In the genomic region with DNA sequence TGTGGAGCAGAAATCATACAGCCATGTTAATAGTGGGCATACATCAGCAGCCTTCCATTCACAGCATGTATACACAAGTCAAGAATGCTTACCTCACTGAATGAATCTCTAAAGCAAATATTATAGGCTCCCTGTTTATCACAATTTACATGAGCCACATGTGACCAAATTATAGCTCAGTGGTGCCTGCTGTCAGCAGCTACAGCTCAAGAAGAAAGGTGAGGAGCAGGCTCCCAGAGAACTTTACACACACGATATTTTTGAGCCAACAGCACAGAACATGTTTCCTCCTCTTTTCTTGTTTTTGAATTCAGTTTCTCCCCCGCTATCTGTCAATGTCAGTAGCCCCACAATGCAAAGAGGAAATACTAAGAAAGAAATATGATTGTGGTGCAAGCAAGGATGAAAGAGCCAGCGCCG, we compare ENCODE assay signal across 22 mouse cellular contexts.
DNase-seq lines count a peak whose midpoint lies in the region; ATAC-seq and TF ChIP-seq lines count a peak whose summit lies in the region.
"Had no signal": no experiment of that assay in that cellular context is flagged by ENCODE, and none has a peak within 500 bp of the region (broad histone marks: within the 10 kb centered on the region; RNA-seq: fewer than 3 reads in every experiment).

No protein-coding gene starts in this region.

- no peak for TF ChIP-seq EP300 in stomach, postnatal 0 days (optimal IDR thresholded peaks at IDR 0.05)

- WGBS in intestine, embryonic 14.5 days, result 51% methylated on average over 4 of the region's 4 CpGs
- WGBS in intestine, embryonic 15.5 days, result 54% methylated on average over 4 of the region's 4 CpGs
- WGBS in midbrain, embryonic 11.5 days, result 76% methylated on average over 4 of the region's 4 CpGs
- WGBS in midbrain, embryonic 10.5 days, result 77% methylated on average over 4 of the region's 4 CpGs
- 27% methylated on average over 4 of the region's 4 CpGs for WGBS in embryonic facial prominence, embryonic 14.5 days
- WGBS in stomach, postnatal 0 days, result 35% methylated on average over 4 of the region's 4 CpGs
- WGBS in forebrain, embryonic 13.5 days, result 66% methylated on average over 4 of the region's 4 CpGs

- peak; percentile 28 for DNase-seq in intestine, embryonic 14.5 days (ENCODE audit: low spot score)
- peak; percentile 60 for DNase-seq in midbrain, embryonic 11.5 days (ENCODE audit: low spot score, missing footprints)
- no peak for DNase-seq in midbrain, embryonic 10.5 days (ENCODE audit: low spot score)
- DNase-seq in embryonic facial prominence, embryonic 14.5 days (ENCODE audit: low spot score), result no peak
- no peak for DNase-seq in stomach, postnatal 0 days (ENCODE audit: low spot score)
- no peak for DNase-seq in gastrocnemius, postnatal 14 days
- DNase-seq: adrenal gland, adult 8-10 months; adrenal gland, postnatal 14 days; adrenal gland, postnatal 36 days; cerebellum, adult 11-12 months; cerebellum, adult 2 months; cerebellum, adult 9-10 months; cerebellum, postnatal 14 days; cerebellum, postnatal 36 days; embryo, embryonic 11 days had no signal

- no peaks in the 10 kb centered on the region for H3K9me3 ChIP-seq in intestine, embryonic 14.5 days (ENCODE audit: control insufficient read depth, low read length)
- H3K9me3 ChIP-seq in intestine, embryonic 15.5 days, result no peaks in the 10 kb centered on the region
- H3K9me3 ChIP-seq in midbrain, embryonic 11.5 days (ENCODE audit: control insufficient read depth, low read length), result no peaks in the 10 kb centered on the region
- H3K9me3 ChIP-seq in midbrain, embryonic 10.5 days (replicated peaks), result no peaks in the 10 kb centered on the region
- H3K9me3 ChIP-seq in embryonic facial prominence, embryonic 14.5 days (ENCODE audit: control insufficient read depth, low read length), result no peaks in the 10 kb centered on the region
- H3K9me3 ChIP-seq in stomach, postnatal 0 days (ENCODE audit: control insufficient read depth, low read length), result no peaks in the 10 kb centered on the region
- H3K9me3 ChIP-seq in forebrain, embryonic 13.5 days (replicated peaks), result no peaks in the 10 kb centered on the region
- H3K9me3 ChIP-seq: embryonic facial prominence, embryonic 12.5 days had no signal

- no peaks in the 10 kb centered on the region for H3K36me3 ChIP-seq in intestine, embryonic 14.5 days (ENCODE audit: control insufficient read depth, insufficient read depth, low read length)
- no peaks in the 10 kb centered on the region for H3K36me3 ChIP-seq in intestine, embryonic 15.5 days
- no peaks in the 10 kb centered on the region for H3K36me3 ChIP-seq in midbrain, embryonic 11.5 days (ENCODE audit: control insufficient read depth, insufficient read depth, low read length)
- H3K36me3 ChIP-seq in midbrain, embryonic 10.5 days, result no peaks in the 10 kb centered on the region
- H3K36me3 ChIP-seq in embryonic facial prominence, embryonic 14.5 days (ENCODE audit: control insufficient read depth, insufficient read depth, low read length), result no peaks in the 10 kb centered on the region
- no peaks in the 10 kb centered on the region for H3K36me3 ChIP-seq in stomach, postnatal 0 days (ENCODE audit: control insufficient read depth, insufficient read depth, low read length)
- no peaks in the 10 kb centered on the region for H3K36me3 ChIP-seq in forebrain, embryonic 13.5 days (ENCODE audit: poor library complexity, severe bottlenecking)
- H3K36me3 ChIP-seq: embryonic facial prominence, embryonic 12.5 days had no signal

- H3K27me3 ChIP-seq in intestine, embryonic 14.5 days (replicated peaks; ENCODE audit: control insufficient read depth, insufficient read depth, low read length), result no peaks in the 10 kb centered on the region
- H3K27me3 ChIP-seq in intestine, embryonic 15.5 days (replicated peaks), result no peaks in the 10 kb centered on the region
- no peaks in the 10 kb centered on the region for H3K27me3 ChIP-seq in midbrain, embryonic 11.5 days (ENCODE audit: control insufficient read depth, insufficient read depth, low read length)
- H3K27me3 ChIP-seq in midbrain, embryonic 10.5 days (ENCODE audit: low read depth, poor library complexity, severe bottlenecking), result no peaks in the 10 kb centered on the region
- H3K27me3 ChIP-seq in embryonic facial prominence, embryonic 14.5 days (replicated peaks; ENCODE audit: control insufficient read depth, insufficient read depth, low read length), result no peaks in the 10 kb centered on the region
- no peaks in the 10 kb centered on the region for H3K27me3 ChIP-seq in stomach, postnatal 0 days (ENCODE audit: control insufficient read depth, insufficient read depth, low read length)
- H3K27me3 ChIP-seq in forebrain, embryonic 13.5 days, result no peaks in the 10 kb centered on the region
- H3K27me3 ChIP-seq: embryonic facial prominence, embryonic 12.5 days; Patski had no signal

- H3K4me3 ChIP-seq in intestine, embryonic 14.5 days (ENCODE audit: low read depth, low read length), result no peak overlapping the region
- H3K4me3 ChIP-seq in intestine, embryonic 15.5 days (replicated peaks), result no peak overlapping the region
- H3K4me3 ChIP-seq in midbrain, embryonic 11.5 days (ENCODE audit: low read depth, low read length), result no peak overlapping the region
- no peak overlapping the region for H3K4me3 ChIP-seq in midbrain, embryonic 10.5 days
- H3K4me3 ChIP-seq in embryonic facial prominence, embryonic 14.5 days (ENCODE audit: low read depth, low read length), result no peak overlapping the region
- no peak overlapping the region for H3K4me3 ChIP-seq in stomach, postnatal 0 days (ENCODE audit: low read depth, low read length)
- no peak overlapping the region for H3K4me3 ChIP-seq in forebrain, embryonic 13.5 days
- H3K4me3 ChIP-seq: embryonic facial prominence, embryonic 12.5 days had no signal

- no peak overlapping the region for H3K9ac ChIP-seq in intestine, embryonic 14.5 days (ENCODE audit: low read length)
- H3K9ac ChIP-seq in intestine, embryonic 15.5 days, result no peak overlapping the region
- no peak overlapping the region for H3K9ac ChIP-seq in midbrain, embryonic 11.5 days (ENCODE audit: low read length)
- H3K9ac ChIP-seq in embryonic facial prominence, embryonic 14.5 days (ENCODE audit: low read depth, low read length), result no peak overlapping the region
- no peak overlapping the region for H3K9ac ChIP-seq in stomach, postnatal 0 days (ENCODE audit: low read length)
- H3K9ac ChIP-seq in forebrain, embryonic 13.5 days, result no peak overlapping the region
- H3K9ac ChIP-seq: embryonic facial prominence, embryonic 12.5 days had no signal

- no peak overlapping the region for H3K4me2 ChIP-seq in intestine, embryonic 14.5 days (ENCODE audit: low read length)
- no peak overlapping the region for H3K4me2 ChIP-seq in intestine, embryonic 15.5 days (replicated peaks)
- H3K4me2 ChIP-seq in midbrain, embryonic 11.5 days, result no peak overlapping the region
- H3K4me2 ChIP-seq in embryonic facial prominence, embryonic 14.5 days (ENCODE audit: low read depth, low read length), result no peak overlapping the region
- no peak overlapping the region for H3K4me2 ChIP-seq in stomach, postnatal 0 days (replicated peaks; ENCODE audit: low read depth)
- no peak overlapping the region for H3K4me2 ChIP-seq in forebrain, embryonic 13.5 days
- H3K4me2 ChIP-seq: embryonic facial prominence, embryonic 12.5 days had no signal

- no peaks in the 10 kb centered on the region for H3K4me1 ChIP-seq in intestine, embryonic 14.5 days (replicated peaks; ENCODE audit: control insufficient read depth, insufficient read depth, low read length)
- H3K4me1 ChIP-seq in intestine, embryonic 15.5 days (replicated peaks), result no peaks in the 10 kb centered on the region
- no peaks in the 10 kb centered on the region for H3K4me1 ChIP-seq in midbrain, embryonic 11.5 days (ENCODE audit: control insufficient read depth, insufficient read depth, low read length)
- no peaks in the 10 kb centered on the region for H3K4me1 ChIP-seq in midbrain, embryonic 10.5 days
- no peaks in the 10 kb centered on the region for H3K4me1 ChIP-seq in embryonic facial prominence, embryonic 14.5 days (ENCODE audit: control insufficient read depth, insufficient read depth, low read length)
- H3K4me1 ChIP-seq in stomach, postnatal 0 days (replicated peaks; ENCODE audit: control insufficient read depth, insufficient read depth), result no peaks in the 10 kb centered on the region
- H3K4me1 ChIP-seq in forebrain, embryonic 13.5 days, result peaks cover 6% of the 10 kb centered on the region; the same call in 1 of the 2 replicates

- no peak for TF ChIP-seq CTCF in stomach, postnatal 0 days (IDR thresholded peaks at IDR 0.05; ENCODE audit: low read depth)

- ATAC-seq in intestine, embryonic 14.5 days (replicated peaks; ENCODE audit: low FRiP score, low TSS enrichment, low read depth), result no peak
- no peak for ATAC-seq in intestine, embryonic 15.5 days
- ATAC-seq in midbrain, embryonic 11.5 days (ENCODE audit: low FRiP score), result no peak
- peak; percentile 72 for ATAC-seq in embryonic facial prominence, embryonic 14.5 days (ENCODE audit: low read depth)
- peak; percentile 24; the same call in 1 of the 2 replicates for ATAC-seq in stomach, postnatal 0 days (ENCODE audit: low FRiP score, low TSS enrichment)
- ATAC-seq in forebrain, embryonic 13.5 days, result no peak
- ATAC-seq: activated CD4-positive, CD25-positive, alpha-beta regulatory T cell, adult 4 months; forebrain, embryonic 14.5 days; forebrain, embryonic 16.5 days; Patski had no signal

- intact Hi-C loops in gastrocnemius, postnatal 14 days (cut with DNase I; ENCODE audit: low total_unique reads), result no loop called here

- H3K27ac ChIP-seq in intestine, embryonic 14.5 days (ENCODE audit: low read depth), result no peak overlapping the region
- no peak overlapping the region for H3K27ac ChIP-seq in intestine, embryonic 15.5 days
- no peak overlapping the region for H3K27ac ChIP-seq in midbrain, embryonic 11.5 days (ENCODE audit: low read depth, low read length)
- no peak overlapping the region for H3K27ac ChIP-seq in midbrain, embryonic 10.5 days (replicated peaks)
- no peak overlapping the region for H3K27ac ChIP-seq in embryonic facial prominence, embryonic 14.5 days (replicated peaks; ENCODE audit: low read depth, low read length)
- no peak overlapping the region for H3K27ac ChIP-seq in stomach, postnatal 0 days (replicated peaks)
- no peak overlapping the region for H3K27ac ChIP-seq in forebrain, embryonic 13.5 days
- H3K27ac ChIP-seq: embryonic facial prominence, embryonic 12.5 days had no signal

Comparison
In these comparisons a context has a peak if more than half of its experiments do, and no peak if none do; other contexts are left out.
1. DNase-seq: peak in intestine, embryonic 14.5 days (single experiment) and midbrain, embryonic 11.5 days (single experiment); none in midbrain, embryonic 10.5 days (single experiment), embryonic facial prominence, embryonic 14.5 days (single experiment), stomach, postnatal 0 days (single experiment) and gastrocnemius, postnatal 14 days (single experiment).
2. ATAC-seq: peak in embryonic facial prominence, embryonic 14.5 days (single experiment) and stomach, postnatal 0 days (single experiment); none in intestine, embryonic 14.5 days (single experiment), intestine, embryonic 15.5 days (single experiment), midbrain, embryonic 11.5 days (single experiment) and forebrain, embryonic 13.5 days (single experiment).